Mouse (Mus musculus) heart, adult 2 months (tissue): ENCODE measurements around the gene Erfe.

Source experiments
- CTCF ChIP-seq: fragments of 200-600 bp; IDR thresholded peaks from 2 replicates; pipeline ENCODE4 v1.8.1; 2022; ENCODE audit warnings: antibody characterized with exemption, mild to moderate bottlenecking, moderate library complexity
- EP300 ChIP-seq: fragments of 200-500 bp; IDR thresholded peaks from 2 replicates; pipeline ENCODE4 v1.6.1; 2011; ENCODE audit warnings: low read depth, low read length, control low read depth; ENCODE audit not compliant: insufficient read depth

DNA sequence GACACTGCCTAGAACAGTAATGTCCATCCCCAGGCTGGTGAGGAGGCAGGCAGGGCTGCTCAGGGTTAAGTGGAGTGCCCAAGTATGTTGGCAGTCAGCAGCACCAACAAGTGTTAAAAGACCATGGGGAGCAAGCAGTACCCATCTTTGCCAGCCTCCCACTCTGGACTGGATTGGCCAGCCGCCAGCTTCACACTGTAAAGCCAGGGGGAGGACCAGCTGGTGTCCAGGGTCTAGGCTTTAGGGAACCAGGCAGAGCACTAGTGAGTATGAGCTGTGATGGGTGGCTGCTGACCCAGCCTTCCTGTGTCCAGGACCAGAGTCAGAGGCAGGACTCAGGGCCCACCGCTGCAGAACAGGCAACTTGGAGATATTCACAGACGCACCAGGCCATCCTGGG lies 22.2 kb upstream of the Erfe start:
- TF ChIP-seq EP300 (no peak), CTCF (no peak)
